Mouse (Mus musculus) forebrain, embryonic 11.5 days (tissue): ENCODE results near the gene Gm49361. TPM values are rescaled to one million over a fixed set of nuclear protein-coding genes. Genes with fewer than 3 reads are reported as not detected.
"Not testable (repeated sequence)": the region's sequence is repeated elsewhere in the genome, so short reads cannot be mapped to it uniquely, and the experiment has no call there.

ENCODE experiments used
- ATAC-seq: fragments of 200-750 bp; cut with Nextera tagmentation; replicated peaks from 2 replicates; pipeline ENCODE4 v1.8.0; 2017; ENCODE audit warnings: moderate TSS enrichment; ENCODE audit not compliant: low FRiP score
- DNase-seq: peaks from one replicate; pipeline ENCODE4 v3.0.0-alpha.2; 2017; ENCODE audit warnings: low spot score
- H3K27ac ChIP-seq: fragments of 300-500 bp; sonication (generic); 2 replicates; pipeline ENCODE4 v1.5.1; 2014; ENCODE audit warnings: low read depth, low read length
- H3K27me3 ChIP-seq: fragments of 300-500 bp; sonication (generic); 2 replicates; pipeline ENCODE4 v1.6.1; 2014; ENCODE audit warnings: mild to moderate bottlenecking, low read length, mixed read lengths; ENCODE audit not compliant: control insufficient read depth, insufficient read depth
- H3K36me3 ChIP-seq: fragments of 300-500 bp; sonication (generic); 2 replicates; pipeline ENCODE4 v1.6.1; 2014; ENCODE audit warnings: mild to moderate bottlenecking, low read length, moderate library complexity, mixed read lengths; ENCODE audit not compliant: control insufficient read depth, insufficient read depth
- H3K4me1 ChIP-seq: fragments of 300-500 bp; sonication (generic); replicated peaks from 2 replicates; pipeline ENCODE4 v1.6.1; 2014; ENCODE audit warnings: low read length, mixed read lengths; ENCODE audit not compliant: control insufficient read depth, insufficient read depth
- H3K4me2 ChIP-seq: fragments of 300-500 bp; sonication (generic); 2 replicates; pipeline ENCODE4 v1.6.1; 2014; ENCODE audit warnings: low read depth, mild to moderate bottlenecking, low read length, moderate library complexity, mixed read lengths; ENCODE audit not compliant: severe bottlenecking
- H3K4me3 ChIP-seq: fragments of 300-500 bp; sonication (generic); 2 replicates; pipeline ENCODE4 v1.5.1; 2014; ENCODE audit warnings: low read depth, low read length
- H3K9ac ChIP-seq: fragments of 300-500 bp; sonication (generic); 2 replicates; pipeline ENCODE4 v1.6.1; 2014; ENCODE audit warnings: low read length
- H3K9me3 ChIP-seq: fragments of 300-500 bp; sonication (generic); 2 replicates; pipeline ENCODE4 v1.6.1; 2016; ENCODE audit warnings: low read length, mixed read lengths; ENCODE audit not compliant: control insufficient read depth
- WGBS: fragments of 180-500 bp; shearing (Covaris S2); extraction: QIAGEN DNeasy Blood & Tissue Kit; methylation state at CpG from one replicate; pipeline ENCODE4 v1.1.7; 2014; 5-methylcytosine and 5-hydroxymethylcytosine counted together
- polyA plus RNA-seq: library from polyadenylated mRNA; unstranded; fragments of >200 nt; fragmentation: Nextera tagmentation; extraction: Ambion mirVana; gene quantifications from 2 replicates; pipeline ENCODE4 v1.2.1, GENCODE M21; 2014

Gene Gm49361
- polyA plus RNA-seq, 1 experiment from 2014 or later = not detected

DNA sequence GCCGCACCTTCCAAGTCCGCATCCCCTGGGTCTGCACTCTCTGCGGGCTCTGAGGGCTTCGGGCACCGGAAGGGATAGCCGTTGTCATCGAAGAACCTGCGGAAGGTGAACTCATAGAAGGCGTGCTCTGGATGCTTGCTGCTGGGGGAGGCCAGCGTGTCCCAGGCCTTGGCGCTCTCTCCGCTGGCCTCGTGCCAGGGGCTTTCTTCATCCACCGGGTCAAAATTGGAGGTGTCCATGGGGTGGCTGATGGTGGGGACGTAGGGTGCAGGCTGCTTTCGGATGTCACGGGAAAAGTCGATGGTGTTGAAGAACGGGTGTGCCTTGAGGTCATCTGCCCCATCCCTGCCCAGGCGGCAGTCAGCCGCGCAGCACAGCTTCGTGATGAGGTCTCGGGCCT lies 54.6 kb downstream of the Gm49361 start:
- no peak for ATAC-seq
- no peaks in the 10 kb centered on the region; the same call in 1 of the 2 replicates for H3K36me3 ChIP-seq
- H3K27ac ChIP-seq = no peak overlapping the region
- no peak overlapping the region for H3K9ac ChIP-seq
- 98% methylated on average over 24 of the region's 24 CpGs for WGBS
- no peak overlapping the region for H3K4me2 ChIP-seq
- no peaks in the 10 kb centered on the region for H3K4me1 ChIP-seq
- no peaks in the 10 kb centered on the region for H3K27me3 ChIP-seq
- no peaks in the 10 kb centered on the region for H3K9me3 ChIP-seq
- DNase-seq = no peak
- H3K4me3 ChIP-seq = no peak overlapping the region

DNA sequence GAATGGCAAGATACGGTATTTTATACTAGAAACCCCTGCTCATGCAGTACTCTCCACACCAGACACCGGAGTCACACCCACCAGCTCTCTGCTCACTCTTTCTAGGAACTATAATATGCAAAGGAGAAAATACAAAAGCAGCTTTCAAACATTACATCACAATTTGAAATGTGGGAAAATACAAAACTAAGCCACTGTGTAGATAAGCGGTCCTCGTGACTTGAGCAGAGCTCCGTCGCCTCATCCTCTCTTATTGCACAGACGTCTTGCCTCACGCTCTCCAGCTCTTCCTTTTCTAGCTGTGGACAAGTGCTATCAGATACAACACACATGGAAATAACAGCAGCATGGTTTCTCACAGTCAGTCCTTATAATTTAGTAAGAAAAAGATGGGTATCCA lies 55.2 kb downstream of the Gm49361 start:
- Histone ChIP-seq H3K27ac (no peak overlapping the region), H3K27me3 (no peaks in the 10 kb centered on the region), H3K9ac (no peak overlapping the region), H3K4me2 (no peak overlapping the region), H3K4me1 (no peaks in the 10 kb centered on the region), H3K4me3 (no peak overlapping the region), H3K9me3 (no peaks in the 10 kb centered on the region), H3K36me3 (no peaks in the 10 kb centered on the region; the same call in 1 of the 2 replicates)
- 93% methylated on average over 8 of the region's 8 CpGs for WGBS
- ATAC-seq (no peak), DNase-seq (no peak)

DNA sequence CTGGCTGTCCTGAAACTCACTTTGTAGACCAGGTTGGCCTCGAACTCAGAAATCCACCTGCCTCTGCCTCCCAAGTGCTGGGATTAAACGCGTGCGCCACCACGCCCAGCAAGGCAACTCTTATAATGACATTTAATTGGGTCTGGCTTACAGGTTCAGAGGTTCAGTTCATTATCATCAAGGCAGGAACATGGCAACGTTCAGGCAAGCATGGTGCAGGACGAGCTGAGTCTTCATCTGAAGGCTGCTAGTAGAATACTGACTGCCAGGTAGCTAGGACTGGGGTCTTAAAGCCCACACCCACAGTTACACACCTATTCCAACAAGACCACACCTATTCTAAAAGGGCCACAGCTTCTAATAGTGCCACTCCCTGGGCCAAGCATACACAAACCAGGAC lies 57.8 kb downstream of the Gm49361 start:
- H3K9ac ChIP-seq, H3K27ac ChIP-seq, H3K4me3 ChIP-seq, H3K27me3 ChIP-seq, DNase-seq, ATAC-seq, H3K4me2 ChIP-seq, H3K9me3 ChIP-seq, H3K36me3 ChIP-seq, H3K4me1 ChIP-seq: not testable (repeated sequence)
- 90% methylated on average over 7 of the region's 7 CpGs for whole genome bisulfite sequencing

DNA sequence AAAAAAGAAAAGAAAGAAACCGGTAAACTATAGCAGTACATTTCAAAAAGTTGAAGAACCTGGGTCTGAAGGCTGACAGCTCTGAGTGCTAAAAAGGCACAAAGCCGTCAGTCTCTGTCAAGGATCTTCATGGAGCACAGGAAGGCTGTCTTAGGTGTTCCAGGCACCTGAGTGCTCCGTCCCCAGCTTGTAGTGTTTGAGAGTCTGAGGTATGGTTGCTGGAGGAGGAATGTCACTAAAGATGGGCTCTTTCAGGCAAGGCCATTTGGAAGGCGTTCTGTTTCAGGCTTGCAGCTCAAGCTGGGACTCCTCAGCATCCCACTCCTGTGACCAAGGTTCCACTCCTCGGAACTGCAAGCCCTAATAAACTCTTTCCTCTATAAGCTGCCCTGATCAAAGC lies 58.5 kb downstream of the Gm49361 start:
- no peak for DNase-seq
- Histone ChIP-seq H3K9me3 (no peaks in the 10 kb centered on the region), H3K9ac (no peak overlapping the region), H3K27me3 (no peaks in the 10 kb centered on the region), H3K4me1 (no peaks in the 10 kb centered on the region), H3K4me3 (no peak overlapping the region), H3K27ac (no peak overlapping the region), H3K4me2 (no peak overlapping the region), H3K36me3 (no peaks in the 10 kb centered on the region; the same call in 1 of the 2 replicates)
- no peak for ATAC-seq
- 89% methylated on average over 5 of the region's 5 CpGs for WGBS

- no peaks in the 10 kb centered on the region for H3K4me1 ChIP-seq
- H3K4me2 ChIP-seq = no peak overlapping the region
- DNase-seq (no peak), ATAC-seq (no peak)
- no peak overlapping the region for H3K27ac ChIP-seq
- H3K36me3 ChIP-seq = no peaks in the 10 kb centered on the region; the same call in 1 of the 2 replicates
- H3K4me3 ChIP-seq = no peak overlapping the region
- WGBS = 91% methylated on average over 6 of the region's 6 CpGs
- H3K27me3 ChIP-seq = no peaks in the 10 kb centered on the region
- no peak overlapping the region for H3K9ac ChIP-seq
- H3K9me3 ChIP-seq = no peaks in the 10 kb centered on the region
These were observed 59.3 kb downstream of the Gm49361 start for GRCm38 (mm10) chr14:57686647-57687046.

- 13% methylated on average over 1 of the region's 1 CpGs for WGBS
- Histone ChIP-seq H3K27me3 (no peaks in the 10 kb centered on the region), H3K27ac (no peak overlapping the region), H3K4me2 (no peak overlapping the region), H3K9ac (no peak overlapping the region), H3K4me3 (no peak overlapping the region), H3K4me1 (no peaks in the 10 kb centered on the region), H3K9me3 (no peaks in the 10 kb centered on the region), H3K36me3 (no peaks in the 10 kb centered on the region; the same call in 1 of the 2 replicates)
- ATAC-seq (no peak), DNase-seq (peak; percentile 67)
These were observed 61.3 kb downstream of the Gm49361 start for GRCm38 (mm10) chr14:57684579-57684978.

DNA sequence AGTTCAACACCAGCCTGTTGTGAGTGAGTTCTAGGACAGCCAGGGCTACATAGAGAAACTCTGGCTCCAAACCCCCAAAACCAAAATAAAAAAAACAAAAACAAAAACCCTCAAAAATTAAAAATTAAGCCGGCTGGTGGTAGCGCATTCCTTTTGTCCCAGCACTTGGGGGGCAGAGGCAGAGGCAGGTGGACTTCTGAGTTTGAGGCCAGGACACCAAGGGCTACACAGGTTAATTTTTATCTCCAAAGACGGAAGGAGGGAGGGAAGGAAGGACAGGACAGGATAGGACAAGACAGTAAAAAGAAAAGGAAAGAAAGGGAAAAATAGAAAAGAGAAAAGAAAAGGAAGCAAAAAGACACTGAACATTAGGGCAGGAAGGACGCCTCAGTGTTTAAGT lies 63.2 kb downstream of the Gm49361 start:
- ATAC-seq (no peak), DNase-seq (no peak)
- no peak overlapping the region for H3K27ac ChIP-seq
- 90% methylated on average over 4 of the region's 4 CpGs for WGBS
- no peaks in the 10 kb centered on the region for H3K36me3 ChIP-seq
- H3K27me3 ChIP-seq = no peaks in the 10 kb centered on the region
- no peak overlapping the region for H3K9ac ChIP-seq
- no peaks in the 10 kb centered on the region for H3K4me1 ChIP-seq
- no peak overlapping the region for H3K4me2 ChIP-seq
- H3K9me3 ChIP-seq = no peaks in the 10 kb centered on the region
- H3K4me3 ChIP-seq = no peak overlapping the region

DNA sequence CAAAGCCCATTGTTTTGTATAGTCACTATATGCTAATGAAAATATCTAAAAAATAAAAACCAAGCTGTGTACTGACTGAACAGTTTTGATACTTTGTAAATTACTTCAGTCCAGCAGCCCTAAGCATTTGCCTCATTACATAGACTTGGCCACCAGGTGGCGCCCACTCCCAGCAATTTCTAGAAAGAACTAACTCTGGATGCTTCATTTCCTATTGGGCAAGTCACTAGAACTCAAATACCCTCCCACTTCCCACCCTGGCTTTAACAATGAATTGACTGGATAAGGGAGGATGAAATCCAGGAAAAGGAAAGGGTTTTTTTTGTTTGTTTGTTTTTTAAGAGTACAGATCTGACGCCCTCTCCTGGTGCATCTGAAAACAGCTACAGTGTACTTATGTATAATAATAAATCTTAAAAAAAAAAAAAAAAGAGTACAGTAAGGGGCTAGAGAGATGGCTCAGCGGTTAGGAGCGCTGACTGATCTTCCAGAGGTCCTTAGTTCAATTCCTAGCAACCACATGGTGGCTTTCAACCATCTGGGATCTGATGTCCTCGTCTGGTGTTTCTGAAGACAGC lies 65.9 kb downstream of the Gm49361 start:
- no peak overlapping the region for H3K27ac ChIP-seq
- no peak overlapping the region for H3K9ac ChIP-seq
- no peaks in the 10 kb centered on the region for H3K27me3 ChIP-seq
- H3K4me3 ChIP-seq = no peak overlapping the region
- no peaks in the 10 kb centered on the region for H3K36me3 ChIP-seq
- no peak overlapping the region for H3K4me2 ChIP-seq
- 0 out of 2 replicates have a peak, but pooled peaks have one; percentile 30 for ATAC-seq
- H3K9me3 ChIP-seq = no peaks in the 10 kb centered on the region
- peak; percentile 92 for DNase-seq
- no peaks in the 10 kb centered on the region for H3K4me1 ChIP-seq
- WGBS = 41% methylated on average over 5 of the region's 5 CpGs

- H3K27me3 ChIP-seq = no peaks in the 10 kb centered on the region
- H3K4me1 ChIP-seq = no peaks in the 10 kb centered on the region
- no peak overlapping the region for H3K4me2 ChIP-seq
- H3K9me3 ChIP-seq = no peaks in the 10 kb centered on the region
- no peak overlapping the region for H3K9ac ChIP-seq
- no peak for ATAC-seq
- WGBS = 30% methylated on average over 1 of the region's 1 CpGs
- H3K27ac ChIP-seq = no peak overlapping the region
- H3K4me3 ChIP-seq = no peak overlapping the region
- no peaks in the 10 kb centered on the region for H3K36me3 ChIP-seq
- no peak for DNase-seq
These were observed 66.4 kb downstream of the Gm49361 start for GRCm38 (mm10) chr14:57679523-57679922.
